Mouse (Mus musculus): ENCODE measurements at regions not wholly inside any gene's neighbourhood (a gene's known extent, or its start where the extent isn't known, plus 50 kb on each side); places are given as distances from the start of the nearest gene placed in this dataset.
A peak's percentile ranks its signal among the peaks of the same experiment; 100 is the strongest.

- no peaks in the 10 kb centered on the region for H3K4me1 ChIP-seq
- no peak overlapping the region for H3K9ac ChIP-seq (replicated peaks)
- H3K27me3 ChIP-seq (replicated peaks) = no peaks in the 10 kb centered on the region
- no peak overlapping the region for H3K4me2 ChIP-seq
- no peak for ATAC-seq (ENCODE audit: low FRiP score)
- H3K4me3 ChIP-seq (replicated peaks) = no peak overlapping the region
- 88% methylated on average over 2 of the region's 2 CpGs for WGBS
- H3K9me3 ChIP-seq (replicated peaks) = no peaks in the 10 kb centered on the region
- H3K36me3 ChIP-seq = no peaks in the 10 kb centered on the region
- no peak overlapping the region for H3K27ac ChIP-seq (replicated peaks)
These were observed 182.7 kb upstream of the Sox4 start for GRCm38 (mm10) chr13:29136231-29136630.

- Histone ChIP-seq H3K9me3 (replicated peaks) (no peaks in the 10 kb centered on the region), H3K4me2 (no peak overlapping the region), H3K27me3 (replicated peaks) (no peaks in the 10 kb centered on the region), H3K27ac (replicated peaks) (no peak overlapping the region), H3K36me3 (no peaks in the 10 kb centered on the region), H3K4me1 (peaks cover 9% of the 10 kb centered on the region), H3K4me3 (replicated peaks) (no peak overlapping the region), H3K9ac (replicated peaks) (no peak overlapping the region)
- ATAC-seq (ENCODE audit: low FRiP score) = no peak
These were observed 174.0 kb upstream of the Sox4 start for GRCm38 (mm10) chr13:29127499-29127898.

- Histone ChIP-seq H3K27ac (replicated peaks) (0 out of 2 replicates have a peak overlapping the region, but pooled peaks have one; percentile 39), H3K4me2 (no peak overlapping the region), H3K9me3 (replicated peaks) (no peaks in the 10 kb centered on the region), H3K4me1 (peaks cover 9% of the 10 kb centered on the region), H3K36me3 (no peaks in the 10 kb centered on the region), H3K4me3 (replicated peaks) (no peak overlapping the region), H3K9ac (replicated peaks) (no peak overlapping the region), H3K27me3 (replicated peaks) (no peaks in the 10 kb centered on the region)
- peak; percentile 72 for ATAC-seq (ENCODE audit: low FRiP score)
- 36% methylated on average over 7 of the region's 7 CpGs for WGBS
These were observed 170.0 kb upstream of the Sox4 start for GRCm38 (mm10) chr13:29123477-29123876.

GRCm38 (mm10) chr13:29121121-29121520, 167.6 kb upstream of the Sox4 start:
- Histone ChIP-seq H3K4me3 (replicated peaks) (no peak overlapping the region), H3K4me2 (no peak overlapping the region), H3K9me3 (replicated peaks) (no peaks in the 10 kb centered on the region), H3K27ac (replicated peaks) (no peak overlapping the region), H3K27me3 (replicated peaks) (no peaks in the 10 kb centered on the region), H3K36me3 (no peaks in the 10 kb centered on the region), H3K9ac (replicated peaks) (no peak overlapping the region), H3K4me1 (peaks cover 9% of the 10 kb centered on the region)
- WGBS = 81% methylated on average over 5 of the region's 5 CpGs
- ATAC-seq (ENCODE audit: low FRiP score) = no peak

GRCm38 (mm10) chr13:29119357-29119756, 165.8 kb upstream of the Sox4 start:
- WGBS = 90% methylated on average over 1 of the region's 1 CpGs

GRCm38 (mm10) chr13:29114998-29115495, 161.5 kb upstream of the Sox4 start:
- ATAC-seq (ENCODE audit: low FRiP score) = no peak
- Histone ChIP-seq H3K4me3 (replicated peaks) (no peak overlapping the region), H3K9ac (replicated peaks) (no peak overlapping the region), H3K4me1 (no peaks in the 10 kb centered on the region), H3K9me3 (replicated peaks) (peaks cover 4% of the 10 kb centered on the region; the same call in 1 of the 2 replicates), H3K4me2 (no peak overlapping the region), H3K27ac (replicated peaks) (no peak overlapping the region), H3K27me3 (replicated peaks) (no peaks in the 10 kb centered on the region), H3K36me3 (no peaks in the 10 kb centered on the region)
- 74% methylated on average over 3 of the region's 3 CpGs for WGBS

More at GRCm38 (mm10) chr13:29119357-29119756, 165.8 kb upstream of the Sox4 start:
- Histone ChIP-seq H3K36me3 (no peaks in the 10 kb centered on the region), H3K27ac (replicated peaks) (no peak overlapping the region), H3K9ac (replicated peaks) (no peak overlapping the region), H3K4me3 (replicated peaks) (no peak overlapping the region), H3K4me1 (peaks cover 9% of the 10 kb centered on the region), H3K9me3 (replicated peaks) (no peaks in the 10 kb centered on the region), H3K27me3 (replicated peaks) (no peaks in the 10 kb centered on the region), H3K4me2 (no peak overlapping the region)
- no peak for ATAC-seq (ENCODE audit: low FRiP score)

- no peak overlapping the region for H3K4me3 ChIP-seq (replicated peaks)
- H3K27me3 ChIP-seq (replicated peaks) = no peaks in the 10 kb centered on the region
- H3K4me2 ChIP-seq = no peak overlapping the region
- H3K9ac ChIP-seq (replicated peaks) = no peak overlapping the region
- no peak; the same call in 1 of the 2 replicates for ATAC-seq (ENCODE audit: low FRiP score)
- H3K36me3 ChIP-seq = no peaks in the 10 kb centered on the region
- WGBS = 68% methylated on average over 5 of the region's 5 CpGs
- H3K27ac ChIP-seq (replicated peaks) = no peak overlapping the region
- no peaks in the 10 kb centered on the region for H3K4me1 ChIP-seq
- H3K9me3 ChIP-seq (replicated peaks) = peaks cover 4% of the 10 kb centered on the region; the same call in 1 of the 2 replicates
These were observed 156.6 kb upstream of the Sox4 start for GRCm38 (mm10) chr13:29110127-29110526.

- H3K4me2 ChIP-seq = no peak overlapping the region
- H3K9me3 ChIP-seq (replicated peaks) = peaks cover 4% of the 10 kb centered on the region; the same call in 1 of the 2 replicates
- no peaks in the 10 kb centered on the region for H3K4me1 ChIP-seq
- H3K4me3 ChIP-seq (replicated peaks) = no peak overlapping the region
- no peaks in the 10 kb centered on the region for H3K36me3 ChIP-seq
- WGBS = 74% methylated on average over 18 of the region's 18 CpGs
- H3K27ac ChIP-seq (replicated peaks) = no peak overlapping the region
- H3K9ac ChIP-seq (replicated peaks) = no peak overlapping the region
- peak; percentile 21; the same call in 1 of the 2 replicates for ATAC-seq (ENCODE audit: low FRiP score)
- no peaks in the 10 kb centered on the region for H3K27me3 ChIP-seq (replicated peaks)
These were observed 155.7 kb upstream of the Sox4 start for GRCm38 (mm10) chr13:29109064-29109856.

GRCm38 (mm10) chr13:29108214-29108613, 154.7 kb upstream of the Sox4 start:
- H3K9ac ChIP-seq (replicated peaks) = no peak overlapping the region
- no peak overlapping the region for H3K4me2 ChIP-seq
- no peak for ATAC-seq (ENCODE audit: low FRiP score)
- no peaks in the 10 kb centered on the region for H3K27me3 ChIP-seq (replicated peaks)
- no peaks in the 10 kb centered on the region for H3K36me3 ChIP-seq
- no peak overlapping the region for H3K4me3 ChIP-seq (replicated peaks)
- WGBS = 85% methylated on average over 6 of the region's 6 CpGs
- H3K27ac ChIP-seq (replicated peaks) = no peak overlapping the region
- no peaks in the 10 kb centered on the region for H3K4me1 ChIP-seq
- H3K9me3 ChIP-seq (replicated peaks) = peaks cover 4% of the 10 kb centered on the region; the same call in 1 of the 2 replicates

- no peak overlapping the region for H3K9ac ChIP-seq (replicated peaks)
- WGBS = 92% methylated on average over 5 of the region's 5 CpGs
- no peaks in the 10 kb centered on the region for H3K4me1 ChIP-seq
- H3K27ac ChIP-seq (replicated peaks) = no peak overlapping the region
- no peak overlapping the region for H3K4me3 ChIP-seq (replicated peaks)
- no peaks in the 10 kb centered on the region for H3K36me3 ChIP-seq
- no peaks in the 10 kb centered on the region for H3K27me3 ChIP-seq (replicated peaks)
- no peak for ATAC-seq (ENCODE audit: low FRiP score)
- no peak overlapping the region for H3K4me2 ChIP-seq
- H3K9me3 ChIP-seq (replicated peaks) = no peaks in the 10 kb centered on the region
These were observed 138.7 kb upstream of the Sox4 start for GRCm38 (mm10) chr13:29092166-29092565.

GRCm38 (mm10) chr13:29086854-29087253, 133.3 kb upstream of the Sox4 start:
- no peaks in the 10 kb centered on the region for H3K36me3 ChIP-seq
- H3K9ac ChIP-seq (replicated peaks) = no peak overlapping the region
- 41% methylated on average over 5 of the region's 5 CpGs for WGBS
- H3K4me1 ChIP-seq = no peaks in the 10 kb centered on the region
- H3K27me3 ChIP-seq (replicated peaks) = no peaks in the 10 kb centered on the region
- H3K27ac ChIP-seq (replicated peaks) = no peak overlapping the region
- H3K9me3 ChIP-seq (replicated peaks) = no peaks in the 10 kb centered on the region
- no peak for ATAC-seq (ENCODE audit: low FRiP score)
- H3K4me3 ChIP-seq (replicated peaks) = no peak overlapping the region
- H3K4me2 ChIP-seq = no peak overlapping the region

GRCm38 (mm10) chr13:29081064-29081463, 127.6 kb upstream of the Sox4 start:
- no peaks in the 10 kb centered on the region for H3K27me3 ChIP-seq (replicated peaks)
- 24% methylated on average over 2 of the region's 2 CpGs for WGBS
- H3K4me3 ChIP-seq (replicated peaks) = no peak overlapping the region
- ATAC-seq (ENCODE audit: low FRiP score) = no peak
- H3K27ac ChIP-seq (replicated peaks) = no peak overlapping the region
- H3K9me3 ChIP-seq (replicated peaks) = no peaks in the 10 kb centered on the region
- no peak overlapping the region for H3K9ac ChIP-seq (replicated peaks)
- no peak overlapping the region for H3K4me2 ChIP-seq
- no peaks in the 10 kb centered on the region for H3K36me3 ChIP-seq
- H3K4me1 ChIP-seq = no peaks in the 10 kb centered on the region

Measured in neural tube, embryonic 15.5 days (tissue).